Mouse (Mus musculus) right cerebral cortex, postnatal 25 days (tissue): ENCODE results near the gene Gabpb2.

ENCODE experiments used
- DNase-seq: peaks from one replicate; pipeline ENCODE4 v3.0.0; 2022

Gene Gabpb2

DNA sequence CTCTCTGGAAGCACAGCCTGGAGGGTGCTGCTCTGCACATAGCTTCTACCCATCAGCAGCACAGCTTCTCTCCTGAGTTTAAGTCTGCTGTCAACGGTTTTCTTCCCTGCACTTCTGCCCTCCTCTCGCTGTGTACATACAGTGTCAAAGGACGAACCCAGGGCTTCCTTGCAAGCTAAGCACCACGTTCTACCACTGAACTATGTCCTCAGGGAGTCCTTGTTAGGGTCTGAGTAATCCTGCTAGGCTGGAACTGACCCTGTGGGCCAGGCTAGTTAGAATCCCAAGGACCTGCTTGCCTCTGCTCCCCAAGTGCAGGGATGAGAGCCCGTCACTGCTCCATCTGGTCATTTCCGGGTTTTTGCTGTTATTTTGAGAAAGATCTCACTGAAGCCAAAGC, 30.8 kb downstream of the Gabpb2 start:
- no peak for DNase-seq

DNA sequence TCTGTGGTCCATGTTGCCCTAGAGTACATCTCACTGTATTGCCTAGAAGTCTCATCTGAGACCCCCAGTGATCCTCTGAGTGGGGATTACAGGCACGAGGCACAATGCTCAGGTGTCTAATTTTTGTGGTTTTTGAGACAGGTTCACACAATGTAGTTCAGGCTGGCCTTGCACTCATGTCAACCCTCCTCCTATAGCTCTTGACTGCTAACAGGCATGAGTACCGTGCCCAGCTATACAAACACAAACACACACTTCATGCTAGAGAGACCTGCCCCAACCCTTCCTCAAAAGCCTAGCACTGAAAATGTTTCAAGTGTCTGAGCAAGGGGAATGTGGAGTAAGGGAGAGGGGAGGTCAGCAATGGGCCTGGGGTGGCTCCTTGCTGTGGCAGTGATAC, 31.6 kb downstream of the Gabpb2 start:
- DNase-seq, result no peak

DNA sequence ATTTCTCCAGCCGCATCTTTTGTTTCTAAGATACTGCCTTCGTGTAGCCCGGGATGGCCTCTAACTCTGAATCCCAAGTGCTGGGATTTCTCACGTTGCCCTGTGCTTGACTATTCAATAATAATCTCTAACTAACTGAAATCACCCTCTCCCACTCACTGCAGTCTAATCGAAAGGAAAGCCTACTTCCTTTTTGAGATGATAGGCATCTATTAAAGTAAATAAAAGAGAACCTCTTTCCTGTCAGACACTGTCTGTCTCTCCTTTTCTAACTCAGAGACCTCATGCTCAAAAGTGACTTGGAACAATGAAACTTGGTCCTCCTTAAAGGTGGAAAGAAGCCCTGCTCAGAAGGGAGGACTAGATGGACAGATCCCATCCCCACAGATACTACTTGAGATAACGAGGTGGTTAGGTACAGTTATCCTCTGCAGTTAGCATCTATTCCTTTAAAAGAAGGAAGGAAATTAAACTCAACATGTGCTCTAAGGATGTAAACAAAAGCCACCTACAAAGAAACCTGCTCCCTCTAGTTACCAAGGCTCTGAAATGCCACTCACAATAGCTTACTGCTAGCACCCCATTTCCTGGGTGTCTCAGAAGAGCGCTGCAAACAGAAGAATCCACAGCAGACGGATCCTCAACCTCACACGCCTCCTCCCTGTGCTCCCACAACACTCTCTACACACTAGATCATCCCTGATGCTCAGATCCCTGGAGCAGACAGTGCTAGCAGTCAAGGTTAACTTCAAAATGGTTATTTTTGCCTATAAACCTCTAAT, 32.7 kb downstream of the Gabpb2 start:
- DNase-seq, result no peak

DNA sequence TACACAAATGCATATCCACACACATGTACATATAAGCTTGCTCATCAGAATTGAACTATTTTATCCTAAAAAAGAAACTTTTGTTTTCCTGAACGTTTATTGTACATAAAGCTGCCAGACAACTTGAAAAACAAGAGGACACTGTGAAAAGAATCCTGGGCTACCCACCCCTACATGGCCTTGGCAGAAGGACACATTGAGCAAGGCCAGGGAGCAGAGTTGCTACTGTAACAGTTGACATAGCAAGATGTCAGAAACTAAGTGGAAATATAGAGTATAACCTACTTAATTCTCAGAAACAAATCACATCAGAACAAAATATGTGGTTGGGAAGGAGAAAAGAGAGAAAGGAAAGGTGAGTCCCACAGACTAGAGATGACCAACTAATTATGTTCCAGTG, 35.9 kb downstream of the Gabpb2 start:
- no peak for DNase-seq

DNA sequence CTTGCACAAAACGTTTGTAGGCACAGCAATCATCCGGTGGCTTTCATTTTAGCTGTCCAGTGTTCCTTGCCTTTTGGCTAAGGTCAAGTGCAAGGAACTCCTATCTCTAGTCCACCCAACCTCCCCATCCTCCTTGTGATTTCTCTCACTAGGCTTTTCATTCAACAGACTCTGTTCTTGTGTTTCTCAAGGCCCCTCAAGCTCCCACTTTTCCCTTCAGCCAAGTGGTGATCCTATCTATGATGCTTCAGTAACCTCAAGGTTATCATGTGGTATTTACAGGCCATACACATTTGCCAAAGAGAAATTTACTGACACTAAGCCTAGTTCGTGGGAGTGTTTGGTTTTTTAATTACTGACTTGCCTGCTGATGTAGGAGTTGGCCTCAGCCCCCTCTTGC, 37.8 kb downstream of the Gabpb2 start:
- DNase-seq, result no peak

DNA sequence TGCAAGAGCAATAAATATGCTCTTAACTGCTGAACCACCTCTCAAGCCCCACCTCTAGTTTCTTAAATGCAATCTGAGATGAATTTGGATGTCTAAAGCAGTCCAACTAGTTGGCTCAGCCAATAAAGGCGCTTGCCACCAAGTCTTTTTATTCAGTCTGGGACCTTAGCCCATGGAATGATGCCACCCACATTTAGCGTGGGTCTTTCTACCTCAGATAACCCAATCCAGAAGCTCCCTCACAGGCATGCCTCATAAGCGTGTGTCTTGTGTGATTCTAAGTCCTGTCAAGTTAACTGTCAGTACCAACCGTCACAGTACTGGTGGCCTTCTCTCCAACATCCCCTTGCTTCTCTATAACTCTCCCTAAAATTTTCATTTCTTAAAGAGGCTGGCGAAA, 38.8 kb downstream of the Gabpb2 start:
- no peak for DNase-seq

DNA sequence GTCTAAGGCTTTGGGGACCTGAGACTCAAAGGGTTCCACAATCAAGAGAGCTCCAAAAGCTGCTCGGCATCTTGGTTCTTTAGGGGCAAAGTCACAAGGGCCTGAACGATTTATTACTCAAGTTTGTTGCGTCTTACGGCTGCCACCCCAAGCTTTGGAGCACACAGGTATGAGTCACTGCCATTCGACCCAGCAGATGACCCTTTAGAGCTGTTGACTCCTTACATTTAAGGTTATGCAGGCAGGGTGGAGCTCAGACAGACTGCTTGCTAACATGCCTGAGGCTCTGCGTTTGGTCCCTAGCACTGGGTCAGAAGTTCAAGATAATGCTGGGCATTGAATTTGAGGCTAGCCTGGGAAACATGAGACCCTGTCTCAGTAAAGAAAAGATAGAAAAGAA, 40.1 kb downstream of the Gabpb2 start:
- no peak for DNase-seq

DNA sequence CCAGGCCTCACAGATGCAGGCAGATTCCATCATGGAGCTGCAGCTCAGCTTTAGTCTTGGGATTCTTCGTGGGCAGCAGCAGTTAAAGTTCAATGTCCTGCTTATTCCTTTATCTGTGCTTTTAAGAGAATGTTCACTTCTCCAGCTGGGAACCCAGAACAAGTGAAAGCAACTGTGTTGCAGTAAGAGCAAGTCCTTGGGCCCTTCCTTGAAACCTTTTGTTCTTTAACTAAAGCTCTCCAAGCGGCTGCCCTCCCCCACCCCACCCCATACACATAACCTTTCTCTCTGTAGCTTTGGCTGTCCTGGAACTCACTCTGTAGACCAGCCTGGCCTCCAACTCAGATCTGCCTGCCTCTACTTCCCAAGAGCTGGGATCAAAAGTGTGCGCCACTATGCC, 41.2 kb downstream of the Gabpb2 start:
- DNase-seq, result no peak

DNA sequence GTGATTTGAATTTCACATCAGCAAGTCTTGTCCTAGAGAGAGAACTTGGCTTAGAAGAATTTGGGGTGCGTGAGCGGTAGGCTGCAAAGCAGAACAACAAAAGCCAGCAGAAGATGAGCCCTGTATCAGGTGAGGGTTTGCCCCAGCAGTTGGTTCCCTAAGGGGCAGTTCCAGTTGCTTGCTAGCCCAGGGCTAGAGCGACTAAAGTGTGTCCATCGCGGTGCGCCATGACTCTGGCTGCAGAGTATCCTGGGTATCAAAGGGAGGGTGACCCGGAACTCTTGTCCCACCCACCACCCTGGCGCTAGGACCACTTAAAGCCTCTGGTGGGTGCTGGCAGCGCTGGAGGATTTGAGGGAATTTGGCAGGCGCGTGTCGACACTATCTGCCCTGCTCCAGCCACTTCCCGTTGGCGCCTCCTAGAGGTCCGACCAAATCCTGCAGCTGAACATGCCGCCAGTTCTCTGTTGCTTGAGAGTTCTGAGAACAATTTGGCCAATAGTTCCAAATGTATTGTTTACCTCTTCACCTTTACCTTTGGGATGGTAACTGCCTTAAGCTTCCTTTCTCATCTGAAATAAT, 43.6 kb downstream of the Gabpb2 start:
- DNase-seq, result peak; percentile 58

DNA sequence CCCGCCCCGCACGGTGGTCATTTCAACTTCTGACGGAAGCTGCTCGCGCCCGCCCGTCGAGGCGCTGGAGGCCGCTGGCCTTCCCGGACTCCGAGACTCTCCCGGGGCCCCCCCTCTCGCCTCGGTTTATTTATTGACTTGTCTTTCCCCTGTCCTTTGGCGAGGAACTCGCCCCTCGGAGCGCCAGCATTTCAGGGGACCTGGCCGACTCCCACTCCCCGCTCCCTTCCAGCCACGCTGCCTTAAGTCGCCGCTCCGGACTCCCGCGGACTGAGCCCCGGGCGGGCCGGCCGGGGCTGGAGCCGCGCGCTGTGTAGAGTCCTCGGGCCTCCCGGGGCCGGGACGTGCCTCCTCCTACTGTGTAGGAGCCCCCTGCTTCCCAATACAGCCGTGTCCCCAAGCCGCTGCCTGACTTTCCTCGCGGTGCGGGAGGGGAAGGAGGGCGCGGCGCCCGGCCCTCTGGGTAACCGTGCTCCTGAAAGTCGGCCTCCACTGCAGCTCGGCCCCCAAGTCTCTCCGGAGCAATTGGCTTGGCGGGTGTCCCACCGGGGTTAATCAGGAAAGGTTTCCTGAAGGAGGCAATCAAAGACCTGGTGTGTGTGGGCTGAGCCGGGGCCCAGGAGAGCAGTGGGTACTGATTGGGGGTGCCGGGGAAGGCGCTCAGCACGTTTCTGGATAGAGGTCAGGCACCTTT, 44.3 kb downstream of the Gabpb2 start:
- DNase-seq, result no peak

DNA sequence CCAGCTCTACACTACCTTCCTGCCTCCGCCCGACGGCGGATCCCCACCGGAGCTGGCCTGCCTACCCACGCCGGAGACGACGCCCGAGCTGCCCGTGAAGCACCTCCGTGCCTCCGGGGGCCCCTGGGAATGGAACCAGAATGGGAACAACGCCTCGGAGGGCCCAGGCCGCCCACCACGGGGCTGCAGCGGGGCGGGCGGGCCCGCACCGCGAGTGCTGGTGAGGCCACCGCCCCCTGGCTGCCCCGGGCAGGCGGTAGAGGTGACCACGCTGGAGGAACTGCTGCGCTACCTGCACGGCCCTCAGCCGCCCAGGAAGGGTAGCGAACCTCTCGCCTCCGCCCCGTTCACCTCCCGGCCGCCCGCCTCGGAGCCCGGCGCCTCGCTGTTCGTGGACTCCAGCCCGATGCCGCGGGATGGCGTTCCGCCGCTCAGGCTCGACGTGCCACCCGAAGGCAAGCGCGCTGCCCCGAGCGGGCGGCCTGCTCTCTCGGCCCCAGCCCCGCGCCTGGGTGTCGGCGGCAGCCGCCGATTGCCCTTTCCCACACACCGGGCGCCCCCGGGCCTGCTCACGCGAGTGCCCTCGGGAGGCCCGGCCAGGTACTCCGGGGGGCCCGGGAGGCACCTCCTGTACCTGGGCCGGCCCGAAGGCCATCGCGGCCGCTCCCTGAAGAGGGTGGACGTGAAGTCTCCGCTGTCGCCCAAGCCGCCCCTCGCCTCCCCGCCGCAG, 45.0 kb downstream of the Gabpb2 start:
- DNase-seq, result no peak

DNA sequence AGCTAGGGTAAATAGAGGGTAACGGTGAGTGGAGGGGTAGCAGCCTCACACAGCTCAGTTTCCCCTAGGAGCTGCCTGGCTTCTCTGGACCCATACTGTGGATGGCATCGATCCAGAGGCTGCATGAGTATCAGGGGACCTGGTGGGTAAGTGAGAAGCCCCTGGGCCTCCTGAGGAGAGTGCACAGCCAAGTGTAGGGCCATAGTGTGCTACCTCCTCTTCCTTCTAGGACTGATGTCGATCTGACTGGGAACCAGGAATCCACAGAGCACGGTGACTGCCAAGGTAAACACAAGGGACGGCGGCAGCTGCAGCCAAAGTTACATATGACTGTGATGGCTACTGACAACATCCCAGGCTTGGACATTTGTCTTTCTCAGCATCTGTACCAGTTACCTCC, 46.6 kb downstream of the Gabpb2 start:
- no peak for DNase-seq

DNA sequence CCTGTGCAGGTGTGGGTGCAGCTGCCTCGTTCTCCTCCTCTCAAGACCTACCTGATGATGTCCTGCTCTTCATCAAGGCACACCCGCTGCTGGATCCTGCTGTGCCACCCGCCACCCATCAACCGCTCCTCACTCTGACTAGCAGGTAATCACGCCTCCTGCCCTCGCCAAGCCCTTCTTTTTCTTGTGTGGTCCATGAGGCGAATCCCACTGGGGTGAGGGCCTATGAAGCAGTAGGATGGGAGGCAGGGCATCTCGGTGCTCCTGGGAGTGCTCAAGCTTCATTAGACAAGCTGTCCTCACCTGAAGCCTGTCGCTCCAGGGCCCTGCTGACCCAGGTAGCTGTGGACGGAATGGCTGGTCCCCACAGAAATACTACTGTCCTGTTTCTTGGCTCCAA, 47.7 kb downstream of the Gabpb2 start:
- no peak for DNase-seq

DNA sequence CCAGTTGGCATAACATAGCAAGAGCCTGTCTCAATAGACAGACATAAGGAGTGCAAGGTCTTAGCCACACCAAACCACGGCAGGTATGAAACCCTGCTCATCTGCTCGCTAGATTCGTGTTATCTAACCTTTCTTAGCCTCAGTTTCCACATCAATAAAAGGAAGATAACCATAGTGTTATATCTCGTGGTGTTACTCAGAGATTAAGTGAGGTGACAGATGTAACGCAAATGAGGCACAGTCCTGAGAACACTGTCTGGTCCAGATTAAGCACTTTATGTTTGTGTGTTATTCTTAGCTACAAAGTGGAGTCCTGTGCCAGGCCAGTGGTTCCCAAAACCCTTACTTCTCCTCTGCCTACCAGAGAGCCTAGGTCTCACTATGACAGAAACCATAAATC, 52.9 kb downstream of the Gabpb2 start:
- DNase-seq, result no peak

DNA sequence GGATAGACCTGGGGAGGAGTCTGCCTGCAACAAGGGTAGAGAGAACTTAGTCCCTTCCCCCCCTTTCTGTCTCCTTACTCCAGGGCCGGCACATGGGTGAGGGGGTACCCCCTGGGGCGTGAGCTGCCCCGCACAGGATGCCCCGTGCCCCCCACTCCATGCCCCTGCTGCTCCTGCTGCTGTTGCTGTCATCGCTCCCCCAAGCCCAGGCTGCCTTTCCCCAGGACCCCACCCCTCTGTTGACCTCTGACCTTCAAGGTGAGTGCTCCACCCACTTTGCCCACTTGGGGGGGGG, 53.5 kb downstream of the Gabpb2 start:
- DNase-seq, result no peak

DNA sequence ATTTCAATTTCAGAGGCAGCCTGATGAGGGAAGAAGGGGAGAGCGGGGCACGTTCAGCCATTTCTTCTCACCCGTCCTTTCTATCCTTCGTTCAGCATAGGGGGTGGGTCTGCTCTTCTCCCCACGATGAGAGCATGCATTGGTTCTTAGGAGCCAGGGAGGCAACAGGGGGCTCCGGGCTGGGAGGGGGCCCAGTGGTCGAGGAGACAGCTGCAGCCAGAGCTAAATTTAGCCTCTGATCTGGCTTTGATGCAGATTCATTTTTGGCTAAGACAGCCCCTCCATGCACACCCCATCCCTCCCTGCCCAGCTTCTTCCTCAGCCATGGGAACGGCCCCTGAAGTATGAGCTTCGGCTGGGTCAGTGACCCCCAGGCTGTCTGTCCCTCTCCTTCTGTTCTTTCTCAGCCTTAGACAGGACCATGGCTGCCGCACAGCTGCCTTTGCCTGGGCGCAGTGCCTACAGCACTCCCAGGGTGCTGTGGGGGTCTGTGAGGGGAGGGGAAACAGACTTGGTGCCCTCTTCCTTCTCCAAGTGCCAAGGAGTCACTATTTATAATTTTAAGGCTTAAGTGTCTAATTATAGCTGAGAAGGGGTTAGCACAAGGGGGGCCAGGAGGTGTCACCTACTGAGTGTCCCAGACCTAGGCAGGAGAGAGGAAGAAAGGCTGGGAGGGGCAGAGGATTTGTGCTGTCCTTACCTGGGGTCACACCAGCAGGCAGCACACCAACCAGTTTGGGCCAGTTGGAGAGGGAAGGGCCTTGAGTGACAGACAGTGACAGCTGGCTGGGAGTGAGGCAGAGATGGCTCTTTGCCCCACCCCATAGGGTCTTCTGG, 54.1 kb downstream of the Gabpb2 start:
- DNase-seq, result no peak

DNA sequence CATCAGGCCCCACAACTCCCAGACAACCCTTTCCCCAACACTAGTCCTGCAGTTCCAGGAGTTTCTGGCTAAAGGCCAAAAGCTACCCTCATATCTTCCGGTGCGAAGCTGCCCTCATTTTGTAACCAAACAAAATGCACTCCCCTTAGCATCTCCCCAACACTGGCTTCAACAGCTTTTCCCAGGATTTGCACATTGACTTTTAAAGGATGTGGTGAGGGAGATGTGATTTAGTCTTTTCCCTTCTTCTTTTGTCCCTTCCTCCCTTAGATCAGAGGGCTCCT, 55.4 kb downstream of the Gabpb2 start:
- no peak for DNase-seq

DNA sequence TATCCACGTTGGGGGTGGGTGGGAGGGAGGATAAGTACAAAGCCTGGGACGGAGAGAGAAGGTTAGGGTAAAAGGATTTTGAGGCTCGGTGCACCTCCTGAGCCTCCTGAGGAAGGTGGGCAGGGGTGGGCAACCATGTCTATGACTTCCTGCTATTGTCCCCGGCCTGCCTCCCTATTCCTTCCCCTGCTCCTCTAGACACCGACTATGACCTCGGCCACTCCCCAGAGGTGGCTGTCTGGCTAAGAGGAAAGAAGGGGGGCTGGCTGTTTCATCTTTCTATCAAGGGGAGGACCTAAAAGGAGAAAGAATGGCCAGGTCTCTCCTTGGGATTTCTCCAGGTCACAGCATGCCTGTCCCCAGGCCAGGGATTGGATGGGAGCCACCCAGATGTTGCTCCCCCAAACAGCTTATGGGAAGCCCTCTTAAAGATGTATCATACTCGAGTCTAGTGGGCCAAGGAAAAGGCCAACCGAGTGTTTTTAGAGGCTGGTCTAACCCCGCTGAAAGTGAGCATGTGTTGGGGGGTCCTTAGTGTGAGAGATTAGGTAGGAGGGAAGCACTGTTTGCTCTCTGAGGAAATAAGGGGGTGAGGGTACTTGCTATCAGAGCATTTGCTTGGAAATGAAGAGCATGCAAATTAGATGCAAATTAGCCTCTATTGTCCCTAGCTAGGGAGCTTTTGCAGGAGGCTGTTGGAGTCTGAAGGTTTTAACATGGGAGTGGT, 55.9 kb downstream of the Gabpb2 start:
- no peak for DNase-seq

DNA sequence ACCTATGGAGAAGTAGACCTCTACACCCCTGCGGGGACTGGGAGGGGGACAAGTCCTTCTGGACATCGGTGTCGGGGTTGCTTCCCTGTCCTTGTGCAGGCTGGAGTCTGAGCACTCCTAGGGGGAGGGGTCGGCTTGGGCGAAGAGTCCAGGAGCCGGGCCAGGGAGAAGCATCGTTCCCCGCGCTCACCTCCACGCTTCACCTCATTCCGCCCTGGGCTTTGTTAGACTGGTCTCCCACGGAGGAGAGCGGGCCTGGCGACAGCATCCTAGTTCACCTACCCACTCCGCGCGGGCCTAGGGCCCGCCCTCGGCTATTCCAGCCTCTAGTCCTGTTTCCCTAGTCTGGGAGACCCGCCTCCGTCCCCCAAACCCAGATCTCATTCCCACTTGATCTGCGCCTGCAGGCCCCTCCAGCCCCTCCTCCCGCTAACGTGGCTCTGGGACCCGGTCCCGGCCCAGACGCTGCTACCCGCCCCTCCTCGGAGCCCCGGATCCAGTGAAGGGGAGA, 56.6 kb downstream of the Gabpb2 start:
- DNase-seq, result no peak

DNA sequence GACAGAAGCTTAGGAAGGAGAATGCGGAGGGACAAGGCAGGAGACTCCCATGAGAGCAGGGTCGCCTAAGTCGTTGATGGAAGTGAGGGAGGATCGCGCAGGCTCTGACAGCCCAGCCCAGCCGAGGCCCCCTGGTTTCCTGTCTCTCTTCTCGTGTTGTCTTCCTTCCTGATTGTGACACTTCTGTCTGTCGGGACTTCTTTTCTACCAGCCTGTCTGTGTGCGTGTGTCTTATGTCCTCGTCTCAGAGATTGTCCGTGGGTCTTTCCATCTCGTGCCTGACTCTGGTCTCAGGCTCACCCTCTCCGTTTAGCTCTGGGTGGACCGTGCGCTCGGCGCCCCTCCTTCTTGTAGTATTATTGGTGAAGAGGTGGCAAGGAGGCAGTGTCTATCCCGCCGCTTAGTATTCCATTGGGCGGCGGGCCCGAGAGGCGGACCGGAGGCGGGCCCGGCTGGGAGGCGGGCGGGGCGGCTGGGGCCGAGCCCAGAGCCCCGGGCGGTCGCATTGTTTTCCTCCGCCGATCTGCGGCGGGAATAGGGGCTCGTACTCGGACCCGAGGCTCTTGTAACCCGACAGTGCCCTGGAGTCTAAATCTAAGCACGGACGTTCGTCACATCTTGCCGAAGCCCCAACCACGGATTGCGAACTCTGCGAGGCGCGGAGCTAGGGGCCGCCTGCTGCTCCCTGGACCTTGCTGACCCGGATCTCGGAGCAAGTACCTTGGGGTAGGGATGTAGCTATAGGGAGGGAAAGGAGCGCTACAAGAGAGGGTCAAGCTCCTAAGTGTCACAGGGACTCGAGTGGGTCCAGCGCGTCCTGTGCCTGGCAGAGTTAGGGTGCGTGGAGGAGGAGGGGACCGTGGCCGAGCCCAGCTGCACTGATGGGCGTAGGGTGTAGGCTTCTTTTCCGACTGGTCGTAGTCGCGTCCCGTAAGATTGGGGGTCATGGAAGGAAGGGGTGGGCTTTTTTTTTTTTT, 57.4 kb downstream of the Gabpb2 start, which contains the start of gene Sema6c:
Gene Sema6c, plus strand, starts transcription at position 471 of the 977 bp plus-strand sequence.
- DNase-seq, result peak; percentile 89

DNA sequence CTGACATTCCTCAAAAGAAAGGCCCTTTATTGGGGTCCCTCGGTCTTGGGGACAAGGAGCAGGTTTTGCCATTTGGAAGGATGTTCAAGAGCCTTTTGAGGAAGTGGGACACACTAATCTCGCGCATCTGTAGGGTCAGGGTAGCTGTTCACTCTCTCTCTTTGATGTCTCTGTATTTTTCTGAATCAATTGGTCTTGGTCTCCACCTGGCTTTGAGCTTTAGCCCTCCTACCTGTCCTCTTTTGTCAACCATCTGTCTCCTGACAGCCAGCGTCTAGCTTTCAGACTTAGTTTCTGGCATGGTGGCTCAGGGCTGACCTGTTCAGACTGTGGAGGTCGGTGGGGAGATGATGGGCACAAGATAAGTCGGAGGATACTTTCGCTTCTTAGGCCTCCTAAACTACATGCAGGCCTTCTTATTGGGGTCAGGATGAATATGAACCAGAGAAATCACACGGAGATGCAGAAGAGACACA, 58.2 kb downstream of the Gabpb2 start:
- no peak for DNase-seq
